Mouse (Mus musculus) inflammation-experienced regulatory T-cells, adult 6 months (primary cell): Measurements from ENCODE around the gene Tnip1. TPM values are rescaled to one million over a fixed set of nuclear protein-coding genes. Genes with fewer than 3 reads are reported as not detected.

ENCODE experiments used
- ATAC-seq: one replicate; pipeline ENCODE4 v1.8.0; 2017
- polyA plus RNA-seq, 3 experiments: library from polyadenylated mRNA; unstranded; fragments of 100-300 nt; shearing (Covaris generic); gene quantifications; one replicate each; pipeline ENCODE4 v1.2.1; 2017

The Tnip1 gene
- polyA plus RNA-seq, 3 experiments from 2014 or later: 64.4 to 113 (median 110) TPM

DNA sequence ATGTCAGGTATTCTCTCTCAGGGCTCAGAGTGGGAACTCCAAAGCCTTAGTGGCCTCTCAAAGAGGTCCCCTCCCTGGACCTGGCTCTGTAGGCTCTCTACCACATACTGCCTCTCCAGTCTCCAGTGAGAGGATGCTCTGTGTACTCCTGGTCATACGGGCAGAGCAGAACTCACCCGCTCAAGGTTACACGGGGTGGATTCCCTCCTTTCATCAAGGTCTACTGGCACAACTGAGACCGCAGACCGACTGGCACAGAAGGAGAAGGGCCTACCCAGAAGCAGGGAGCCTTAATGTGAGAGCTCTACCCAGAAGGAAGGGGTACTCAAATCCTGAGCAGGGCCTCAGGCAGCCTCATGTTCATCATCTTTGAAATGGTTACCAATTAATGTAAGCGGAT lies 30.2 kb downstream of the Tnip1 start:
- ATAC-seq: no peak

DNA sequence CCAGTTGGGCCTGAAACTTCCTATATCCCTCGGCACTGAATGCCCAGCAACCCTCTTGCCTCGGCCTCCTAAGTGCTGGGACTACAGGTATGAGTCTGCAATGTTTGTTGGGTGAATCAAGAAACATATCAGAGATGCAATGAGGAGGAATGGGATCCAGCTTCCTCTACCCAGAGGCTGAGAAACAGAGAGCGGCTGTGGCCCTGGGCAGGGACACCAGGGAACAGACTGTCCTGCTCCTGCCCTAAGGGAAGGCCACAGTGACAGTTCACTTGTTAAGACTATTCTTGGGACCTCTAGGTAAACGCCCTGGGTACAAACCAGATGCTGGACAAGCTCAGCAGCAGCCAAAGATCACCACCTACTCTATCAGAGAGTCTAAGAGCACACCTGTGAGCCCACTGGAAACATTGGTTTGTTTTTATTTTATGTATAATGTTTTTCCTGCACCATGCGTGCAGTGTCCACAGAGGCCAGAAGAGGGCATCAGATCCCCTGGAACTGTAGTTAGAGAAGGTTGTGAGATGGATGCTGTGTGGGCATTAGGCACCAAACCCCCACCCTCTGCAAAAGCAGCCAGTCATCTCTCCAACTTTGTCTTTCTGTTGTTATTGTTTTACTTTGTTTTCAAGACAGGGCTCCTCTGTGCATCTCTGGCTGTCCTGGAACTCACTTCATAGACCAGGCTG lies 31.2 kb downstream of the Tnip1 start:
- no peak for ATAC-seq

DNA sequence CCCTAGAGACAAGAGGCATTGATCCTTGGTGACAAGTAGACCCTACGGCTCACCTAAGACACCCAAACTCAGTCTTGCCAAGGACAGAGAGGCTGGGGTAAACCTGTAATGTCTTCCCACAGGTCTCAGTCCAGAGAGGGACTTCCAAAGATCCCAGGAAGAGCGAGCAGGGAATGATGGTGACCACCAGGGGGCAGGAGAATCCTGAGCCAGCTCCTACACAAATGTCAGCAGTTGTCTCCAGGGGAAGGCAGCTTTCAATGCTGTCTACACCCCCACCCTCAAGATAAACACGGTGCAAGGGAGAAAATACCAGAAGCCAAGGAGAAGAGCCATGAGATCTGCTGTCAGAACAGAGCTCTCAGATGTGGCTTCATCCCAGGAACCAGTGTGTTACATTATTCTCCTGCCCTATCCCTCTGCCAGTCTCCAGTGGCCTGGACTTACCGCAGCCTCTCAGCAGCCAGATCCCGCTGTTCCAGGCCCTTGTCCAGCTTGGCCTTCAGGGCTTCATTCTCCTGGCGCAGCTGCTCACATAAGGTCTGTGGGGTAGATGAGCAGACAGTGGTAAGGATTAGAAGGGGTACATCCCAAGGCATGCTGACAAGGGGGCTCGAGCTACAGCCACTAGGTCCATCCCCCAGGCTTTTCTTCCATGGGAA lies 32.3 kb downstream of the Tnip1 start:
- ATAC-seq: no peak

DNA sequence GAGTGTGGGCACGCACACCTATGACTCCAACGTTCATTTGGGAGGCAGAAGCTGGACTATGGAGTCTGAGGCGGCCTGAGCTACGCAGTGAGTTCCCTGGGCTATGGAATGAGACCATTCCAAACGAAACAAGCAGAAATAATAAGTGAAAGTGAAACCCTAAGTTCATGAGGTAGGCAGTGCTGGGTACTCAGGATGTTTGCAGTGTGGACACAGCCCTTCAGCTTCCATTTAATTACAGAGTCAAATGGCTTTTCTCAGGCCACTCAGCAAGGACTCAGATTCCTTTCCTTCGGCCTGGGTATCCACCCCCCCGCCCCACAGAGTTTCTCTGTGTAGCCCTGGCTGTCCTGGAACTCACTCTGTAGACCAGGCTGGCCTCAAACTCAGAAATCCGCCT lies 33.0 kb downstream of the Tnip1 start:
- no peak for ATAC-seq

DNA sequence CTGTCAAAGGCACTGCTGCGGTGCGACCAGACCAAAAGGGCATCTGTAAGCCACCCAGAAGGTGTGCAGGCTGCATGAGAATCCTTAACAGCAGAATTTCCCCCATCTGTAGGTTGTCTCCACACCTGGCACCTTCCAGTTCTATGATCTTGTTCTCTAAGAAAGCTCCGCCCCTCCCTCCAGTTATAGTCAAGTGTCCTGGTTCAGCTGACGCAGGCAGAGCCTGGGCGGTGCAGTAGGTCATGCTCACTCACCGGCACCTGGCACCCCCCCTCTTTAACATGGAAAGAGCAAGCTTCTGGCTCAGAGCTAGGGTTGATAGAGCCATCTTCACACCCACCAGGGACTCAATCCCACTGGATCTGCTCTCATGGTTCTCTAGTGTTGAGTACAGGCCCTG lies 33.4 kb downstream of the Tnip1 start:
- ATAC-seq: no peak

DNA sequence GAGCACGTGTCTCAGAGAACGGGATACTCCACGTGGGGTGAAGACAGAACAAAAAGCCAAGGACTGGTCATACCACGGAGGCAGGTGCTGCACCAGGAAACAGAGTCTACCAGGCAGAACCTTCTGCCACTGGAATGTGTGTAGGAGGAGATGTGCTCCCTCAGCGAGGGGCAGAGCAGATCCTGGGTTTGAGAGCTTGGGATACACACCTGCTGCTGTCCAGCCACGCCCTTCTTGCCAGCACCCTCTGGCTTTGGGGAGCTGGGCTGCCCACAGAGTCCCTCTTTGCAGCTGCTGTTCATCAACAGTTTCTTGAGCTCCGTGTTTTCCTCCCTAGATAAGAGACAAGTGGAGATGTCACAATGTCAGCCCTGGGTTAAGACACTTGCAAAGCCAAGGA lies 33.8 kb downstream of the Tnip1 start:
- ATAC-seq: no peak

DNA sequence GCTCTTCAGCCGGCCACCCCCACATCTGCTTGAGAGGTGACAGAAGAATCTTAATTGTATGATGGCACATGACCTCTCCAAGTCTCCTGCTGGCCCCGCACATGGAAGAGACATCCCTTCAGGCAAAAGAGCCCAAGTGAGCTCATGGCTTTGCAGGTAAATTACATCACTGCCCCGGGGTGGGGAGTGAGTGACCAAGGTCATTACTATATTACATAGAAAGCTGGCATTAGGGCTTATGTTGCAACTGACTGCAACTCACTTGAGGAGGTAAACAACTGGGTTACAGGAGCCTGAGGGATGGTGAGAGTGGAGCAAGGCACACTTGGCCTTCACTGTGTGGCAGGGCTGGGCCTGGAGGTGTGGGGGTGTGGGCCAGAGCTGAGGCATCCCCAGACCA lies 34.5 kb downstream of the Tnip1 start:
- no peak for ATAC-seq

DNA sequence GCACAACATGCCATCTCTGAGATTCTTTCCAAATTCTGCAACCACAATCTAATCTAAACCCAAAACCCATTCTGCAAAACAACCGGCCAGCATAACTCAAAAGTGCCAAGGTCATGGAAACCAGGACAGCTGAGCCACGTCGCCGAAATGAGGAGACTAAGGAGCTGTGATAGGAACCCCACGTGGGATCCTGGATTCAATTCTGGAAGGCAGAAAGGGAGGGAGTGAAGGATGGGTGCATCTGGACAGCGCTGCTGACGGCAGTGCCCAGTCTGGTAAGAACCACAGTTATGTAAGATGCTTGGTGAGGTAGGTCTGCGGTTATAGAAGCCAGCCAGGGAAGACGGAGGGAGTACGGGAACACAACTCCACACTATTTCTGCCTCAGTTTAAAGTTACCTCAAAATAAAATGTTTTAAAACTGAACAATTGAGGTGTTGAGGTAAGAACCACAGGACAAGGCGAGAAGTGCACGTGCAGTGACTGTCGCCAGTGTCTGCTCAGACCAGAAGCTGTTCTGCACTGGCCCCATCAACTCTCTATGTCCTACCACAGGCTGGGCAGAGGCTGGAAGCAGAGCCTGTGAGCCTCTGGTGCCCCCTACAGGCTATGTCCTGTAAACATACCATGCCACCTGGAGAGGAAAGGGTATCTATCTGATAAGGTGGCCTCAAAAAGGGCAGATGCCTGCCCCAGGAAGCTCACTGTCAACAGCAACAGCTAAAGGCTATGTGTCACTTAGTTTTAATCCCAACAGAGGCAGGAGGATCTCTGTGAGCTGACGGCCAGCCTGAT lies 35.2 kb downstream of the Tnip1 start:
- ATAC-seq: peak; percentile 42

DNA sequence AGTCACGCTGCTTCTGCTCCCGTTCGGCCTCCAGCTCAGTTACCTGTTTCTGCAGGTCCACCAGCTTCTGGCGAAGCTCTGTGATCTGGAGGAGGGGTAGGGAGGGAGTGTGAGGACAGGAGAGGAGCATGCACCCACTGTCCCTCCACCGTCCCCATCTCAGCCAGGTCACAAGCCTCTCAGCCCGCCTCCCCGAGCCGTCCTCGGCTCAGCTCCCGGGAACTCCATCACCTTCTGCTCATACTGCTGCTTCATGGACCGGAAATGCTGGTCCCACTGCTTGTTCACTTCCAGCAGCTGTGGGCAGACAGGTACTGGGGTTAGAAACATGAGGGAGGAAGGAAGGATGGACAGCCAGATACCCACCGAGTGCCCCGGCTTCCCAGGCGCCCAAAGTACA lies 38.6 kb downstream of the Tnip1 start:
- no peak for ATAC-seq

DNA sequence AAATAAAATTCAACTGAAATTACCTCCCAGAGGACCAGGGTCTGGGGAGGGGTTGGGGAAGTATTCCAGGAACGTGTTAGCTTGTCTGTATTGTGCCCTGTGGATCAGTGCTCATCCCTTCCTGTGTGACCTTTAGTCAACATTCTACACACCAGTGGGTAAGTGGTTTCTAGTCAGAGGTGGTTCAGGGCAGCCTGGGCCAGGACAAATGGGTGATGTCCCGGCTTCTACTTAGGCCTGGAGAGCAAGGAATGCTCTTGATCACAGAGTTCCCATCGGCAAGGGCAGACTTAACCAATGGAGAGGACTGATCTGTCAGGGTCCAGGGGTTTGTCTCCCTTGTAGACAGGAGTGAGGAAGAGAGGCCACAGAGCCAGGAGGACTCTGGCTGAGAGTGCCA lies 40.2 kb downstream of the Tnip1 start:
- ATAC-seq: no peak

DNA sequence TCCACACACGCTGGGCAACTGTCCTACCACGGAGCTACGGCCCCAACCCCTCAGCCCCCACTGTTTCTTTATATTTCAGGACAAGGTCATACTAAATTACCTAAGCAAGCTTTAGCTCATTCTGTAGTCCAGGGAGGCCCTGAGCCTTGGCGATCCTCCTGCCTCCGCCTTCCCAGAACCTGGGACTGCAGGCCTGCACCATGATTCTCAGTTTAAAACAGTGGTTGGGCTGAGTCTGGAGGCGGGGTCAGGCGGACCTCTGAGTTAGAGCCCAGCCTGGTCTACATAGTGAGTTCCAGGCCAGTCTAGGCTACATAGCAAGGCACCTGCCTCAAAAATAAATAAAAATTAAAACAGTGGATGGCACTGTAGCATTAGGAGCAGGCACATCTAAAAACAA lies 40.9 kb downstream of the Tnip1 start:
- ATAC-seq: no peak

DNA sequence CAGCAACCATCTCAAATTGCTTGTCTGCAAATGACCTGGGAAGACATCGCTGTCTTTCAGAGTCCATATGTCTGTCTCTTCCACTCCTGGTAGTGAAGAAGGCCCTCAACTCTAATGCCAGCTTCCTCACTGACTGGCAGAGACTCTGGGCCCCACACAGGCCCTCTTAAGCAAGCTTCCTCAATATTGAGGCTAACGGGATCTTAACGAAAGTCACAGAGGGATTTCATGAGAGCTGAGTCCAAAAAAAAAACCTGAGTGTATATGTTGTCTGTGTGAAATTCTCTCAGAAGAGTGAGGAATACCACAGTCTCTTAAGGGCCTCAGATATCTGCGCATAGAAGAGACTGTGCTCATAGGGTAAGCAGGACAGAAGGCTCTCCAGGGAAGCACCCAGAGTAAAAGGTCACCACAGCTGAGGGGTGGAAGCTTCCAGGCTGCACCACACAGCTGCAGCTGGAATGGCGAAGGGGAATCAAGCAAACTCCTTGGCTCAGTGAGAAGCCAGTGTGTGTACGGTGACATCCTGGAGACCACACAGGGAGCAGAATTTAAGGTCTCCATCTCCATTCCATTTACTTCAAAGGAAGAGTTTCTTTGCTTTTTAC lies 41.6 kb downstream of the Tnip1 start:
- ATAC-seq: no peak

DNA sequence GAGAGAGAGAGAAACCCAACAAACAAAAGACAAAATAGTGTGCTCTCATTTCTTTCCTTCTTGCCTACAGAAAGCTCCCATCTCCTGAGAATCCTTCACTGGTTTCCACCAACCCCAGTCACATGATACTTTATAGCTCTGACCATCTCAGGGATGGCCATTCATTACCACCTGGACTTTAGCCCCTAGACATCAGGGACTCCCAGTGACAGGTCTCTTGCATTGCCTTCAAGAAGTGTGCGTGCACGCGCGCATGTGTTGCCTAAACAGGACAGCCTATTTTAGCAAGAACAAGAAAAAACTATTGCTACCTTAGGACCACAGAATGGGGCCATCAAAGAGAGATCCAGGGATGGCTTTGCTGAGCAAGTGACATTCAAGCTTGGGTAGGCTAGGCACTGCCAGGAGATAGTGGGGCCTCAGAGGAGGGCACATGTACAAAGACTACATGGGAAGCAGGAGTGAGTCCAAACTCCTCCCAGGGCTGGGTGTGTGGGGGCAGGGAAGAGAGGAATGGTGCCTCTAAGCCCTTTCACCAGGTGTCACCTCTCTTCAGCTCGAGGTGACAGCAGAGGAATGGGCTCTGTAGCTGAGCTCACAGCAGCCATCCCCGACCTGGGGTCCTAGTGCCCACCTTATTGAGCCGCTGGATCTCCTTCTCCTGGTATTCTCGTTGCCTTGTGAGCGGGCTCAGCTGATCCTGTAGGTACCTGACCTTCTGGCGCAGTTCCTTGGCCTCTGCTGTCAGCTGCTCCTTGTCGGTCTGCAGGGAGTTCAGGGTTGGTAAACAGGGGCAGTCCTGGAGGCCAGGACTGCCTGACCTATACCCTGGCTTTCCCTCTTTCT lies 42.4 kb downstream of the Tnip1 start:
- no peak for ATAC-seq

DNA sequence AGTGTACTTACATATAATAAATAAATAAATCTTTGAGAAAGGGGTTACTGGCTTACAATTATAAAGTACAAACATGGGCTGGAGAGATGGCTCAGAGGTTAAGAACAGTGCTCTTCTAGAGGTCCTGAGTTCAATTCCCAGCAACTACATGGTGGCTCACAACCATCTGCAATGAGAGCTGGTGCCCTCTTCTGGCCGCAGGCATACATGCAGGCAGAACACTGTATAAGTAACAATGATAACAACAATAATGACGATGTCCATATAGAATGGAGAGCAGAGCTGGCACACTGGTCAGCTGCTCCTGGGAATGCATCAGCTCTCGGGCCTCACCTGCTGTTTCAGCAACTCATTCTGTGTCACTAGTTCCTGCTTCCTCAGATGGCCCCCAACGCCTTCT lies 44.4 kb downstream of the Tnip1 start:
- ATAC-seq: no peak

DNA sequence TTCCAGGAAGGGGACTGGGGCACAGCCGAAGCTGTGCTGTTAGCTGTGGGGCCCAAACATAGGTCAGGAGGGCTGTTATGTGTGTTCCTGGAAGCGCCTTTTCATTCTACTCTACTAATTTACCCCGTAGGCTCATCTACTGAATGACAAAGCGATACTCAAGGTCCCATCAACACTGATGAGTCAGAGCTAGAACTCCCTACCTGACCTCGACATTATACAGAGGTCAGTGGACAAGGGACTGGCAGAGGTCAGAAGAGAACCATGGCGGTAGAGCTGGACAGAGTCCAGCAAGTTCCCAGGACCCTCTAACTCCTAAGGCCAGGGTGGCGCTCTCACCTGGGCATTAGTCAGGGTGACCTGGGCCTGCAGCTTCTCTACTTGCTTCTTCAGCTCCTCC lies 45.3 kb downstream of the Tnip1 start:
- no peak for ATAC-seq

DNA sequence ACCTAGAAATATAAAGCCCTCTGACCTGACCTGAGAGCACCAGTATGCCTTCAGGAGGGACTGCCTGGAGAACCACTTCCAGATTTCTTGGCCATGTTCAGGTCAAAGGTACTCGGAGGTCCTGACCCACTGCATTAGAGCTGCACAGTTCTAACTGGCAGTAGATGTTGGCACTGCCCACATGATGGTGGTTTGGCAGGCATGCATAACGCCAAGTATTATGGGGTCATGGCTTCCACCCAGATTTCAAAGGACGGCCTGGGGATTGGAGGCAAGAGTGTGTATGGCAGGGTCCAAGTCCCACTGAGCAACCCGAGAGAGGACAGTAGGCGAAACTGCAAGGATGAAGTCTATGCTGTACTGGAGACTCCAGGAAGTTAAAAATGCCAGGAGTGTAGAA lies 48.9 kb downstream of the Tnip1 start:
- ATAC-seq: no peak

DNA sequence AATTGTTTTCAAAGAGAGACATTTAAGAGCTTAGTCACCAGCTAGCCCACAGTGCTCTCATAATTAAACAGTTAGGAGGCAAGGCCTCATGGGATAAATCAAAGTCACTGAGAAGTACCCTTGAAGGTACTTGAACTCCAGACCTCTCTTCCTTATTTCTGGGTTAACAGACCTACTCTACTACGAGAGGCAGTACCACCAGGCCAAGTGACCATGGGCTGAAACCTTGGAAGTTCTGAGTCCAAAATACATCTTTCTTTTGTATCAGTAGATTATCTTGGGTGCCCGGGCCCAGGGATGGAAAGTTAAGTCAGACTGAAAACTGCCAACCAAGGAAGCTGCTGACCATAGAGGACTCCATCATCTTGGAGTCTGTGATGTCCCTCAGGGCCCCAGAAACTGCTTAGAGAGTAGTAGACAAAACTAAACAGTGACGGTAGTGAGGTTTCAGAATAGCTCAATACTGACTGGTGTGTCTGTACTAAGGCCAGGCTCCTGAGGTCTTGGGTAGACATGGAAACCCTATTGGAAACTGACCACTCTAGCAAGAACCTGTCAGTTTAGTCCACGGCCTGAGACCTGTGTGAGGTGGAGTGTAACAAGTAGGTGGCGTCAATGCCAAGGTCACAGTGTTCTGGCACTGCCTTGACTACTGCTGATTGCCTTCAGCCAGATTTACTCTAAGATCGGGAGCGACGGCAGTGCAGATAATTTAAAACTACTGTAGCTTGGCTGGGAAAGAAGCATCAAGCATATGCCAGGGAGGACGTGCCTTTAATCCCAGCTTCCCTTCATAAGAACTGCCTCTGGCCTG lies 50.0 kb downstream of the Tnip1 start:
- ATAC-seq: no peak

DNA sequence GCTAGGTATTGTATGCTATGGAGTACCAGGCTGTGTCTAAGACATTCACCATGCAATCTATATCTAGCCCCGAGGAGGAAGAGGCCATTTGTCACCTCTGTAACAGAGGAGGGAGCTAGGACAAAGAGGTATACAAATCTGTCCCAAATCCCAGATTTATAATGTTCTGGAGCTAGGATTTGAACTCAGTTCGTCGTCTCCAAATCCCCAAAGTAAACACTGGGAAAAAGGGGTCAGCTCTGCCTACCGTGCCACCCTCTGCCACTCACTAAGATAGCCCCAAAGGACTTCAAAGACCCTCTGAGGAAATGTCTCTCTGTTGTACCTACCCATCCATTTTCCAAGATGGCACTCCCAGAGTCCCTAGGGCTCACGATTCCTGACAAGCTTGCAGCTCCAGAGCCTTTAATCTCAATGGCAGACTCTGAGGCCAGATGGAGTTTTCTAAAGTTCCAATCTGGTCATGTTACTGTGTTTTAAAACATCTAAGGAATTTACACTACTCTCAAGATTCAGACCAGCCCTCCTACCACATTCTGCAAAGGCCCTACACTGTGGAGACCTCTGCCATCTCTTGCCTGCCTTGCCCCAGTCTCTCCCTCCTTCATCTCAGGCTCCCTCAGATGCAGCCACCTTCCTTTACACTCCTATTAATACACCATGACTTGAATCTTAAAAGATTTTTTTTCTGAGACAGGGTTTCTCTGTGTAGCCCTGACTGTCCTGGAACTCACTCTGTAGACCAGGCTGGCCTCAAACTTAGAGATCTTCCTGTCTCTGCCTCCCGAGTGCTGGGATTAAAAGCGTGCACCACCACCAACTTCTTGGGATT lies 50.8 kb downstream of the Tnip1 start:
- no peak for ATAC-seq

DNA sequence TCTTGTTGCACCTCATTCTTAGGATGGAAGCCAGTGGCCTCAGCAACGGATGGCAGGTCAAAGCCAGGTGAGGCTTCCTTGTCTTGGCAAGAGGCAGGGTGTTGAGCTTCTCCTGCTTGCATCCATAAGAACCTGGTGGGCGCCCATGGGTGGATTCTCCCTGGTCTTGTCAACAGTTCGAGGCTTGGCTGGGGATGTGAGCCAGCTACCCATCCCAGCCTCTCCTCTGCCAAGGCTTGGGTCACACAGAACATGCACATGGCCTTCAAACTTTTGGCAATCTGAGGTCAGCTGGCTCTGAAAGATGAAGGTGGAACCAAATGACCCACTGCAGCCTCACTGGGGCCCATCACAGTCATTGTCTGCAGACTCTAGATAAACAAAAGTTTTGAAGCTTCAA lies 51.5 kb downstream of the Tnip1 start:
- no peak for ATAC-seq

DNA sequence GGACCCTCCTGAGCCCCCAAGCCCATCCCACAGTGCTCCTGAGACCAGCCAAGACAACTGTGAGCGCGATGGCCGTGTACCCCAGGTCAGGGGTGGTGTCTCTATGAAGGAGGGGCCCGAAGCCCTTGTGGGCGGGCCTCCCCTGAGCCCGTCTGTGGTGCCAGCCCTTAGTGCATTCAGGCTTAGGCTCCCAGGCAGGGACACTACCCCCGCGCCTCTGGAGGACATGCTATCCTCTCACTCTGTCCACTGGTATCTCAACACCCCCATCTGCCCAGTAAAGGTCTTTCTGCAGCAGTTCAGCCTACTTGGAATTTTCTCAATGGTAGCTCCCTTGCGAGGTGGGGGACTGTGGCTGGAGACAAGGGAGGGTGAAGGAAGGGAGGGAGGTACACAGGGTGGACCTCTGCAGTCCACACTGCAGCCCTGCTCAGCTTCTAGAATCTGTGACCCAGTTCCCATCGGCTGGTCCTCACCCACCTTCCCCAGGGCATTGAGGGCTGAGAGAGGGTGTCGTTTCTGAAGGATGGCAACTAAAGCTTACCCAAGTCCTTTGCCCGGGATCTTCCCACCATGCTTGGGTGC lies 52.5 kb downstream of the Tnip1 start:
- no peak for ATAC-seq
